Comparison of ENCODE assay signal across 13 mouse cellular contexts in the genomic region with DNA sequence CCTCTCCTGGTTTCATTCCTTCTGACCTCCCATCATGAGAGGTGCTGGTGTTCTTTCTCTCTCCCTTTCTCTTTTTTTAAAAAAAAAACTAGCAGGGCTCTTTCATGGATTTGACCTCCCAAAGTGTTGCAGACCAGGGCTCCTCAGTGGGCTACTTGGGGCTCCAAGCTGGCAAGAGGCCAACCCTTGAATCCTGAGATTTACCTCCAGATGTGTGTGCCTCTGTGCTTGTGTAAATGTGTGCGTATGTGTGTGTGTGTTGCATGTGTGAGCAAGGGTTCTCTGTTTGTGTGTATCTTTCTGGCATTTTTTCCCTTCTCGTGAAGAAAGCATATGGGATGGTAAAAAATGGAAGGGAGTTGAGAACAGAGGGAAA.
DNase-seq lines count a peak whose midpoint lies in the region; ATAC-seq lines count a peak whose summit lies in the region.
"Had no signal": no experiment of that assay in that cellular context is flagged by ENCODE, and none has a peak within 500 bp of the region (broad histone marks: within the 10 kb centered on the region; RNA-seq: fewer than 3 reads in every experiment).

No protein-coding gene starts in this region.

- H3K36me3 ChIP-seq in heart, embryonic 12.5 days, result no peaks in the 10 kb centered on the region
- H3K36me3 ChIP-seq in midbrain, embryonic 12.5 days, result no peaks in the 10 kb centered on the region
- no peaks in the 10 kb centered on the region for H3K36me3 ChIP-seq in midbrain, embryonic 15.5 days (replicated peaks)
- H3K36me3 ChIP-seq in hindbrain, embryonic 16.5 days (ENCODE audit: control insufficient read depth, insufficient read depth, low read length), result no peaks in the 10 kb centered on the region
- H3K36me3 ChIP-seq in neural tube, embryonic 15.5 days, result no peaks in the 10 kb centered on the region

- no peak overlapping the region for H3K4me3 ChIP-seq in heart, embryonic 12.5 days
- no peak overlapping the region for H3K4me3 ChIP-seq in midbrain, embryonic 12.5 days
- H3K4me3 ChIP-seq in midbrain, embryonic 15.5 days, result no peak overlapping the region
- no peak overlapping the region for H3K4me3 ChIP-seq in hindbrain, embryonic 16.5 days (ENCODE audit: low read length)
- H3K4me3 ChIP-seq in neural tube, embryonic 15.5 days (replicated peaks), result no peak overlapping the region

- WGBS in heart, embryonic 12.5 days, result 56% methylated on average over 2 of the region's 2 CpGs
- 73% methylated on average over 2 of the region's 2 CpGs for WGBS in midbrain, embryonic 12.5 days
- WGBS in midbrain, embryonic 15.5 days, result 48% methylated on average over 2 of the region's 2 CpGs
- 62% methylated on average over 2 of the region's 2 CpGs for WGBS in hindbrain, embryonic 16.5 days
- 64% methylated on average over 2 of the region's 2 CpGs for WGBS in neural tube, embryonic 15.5 days

- intact Hi-C loops in heart, postnatal 14 days (cut with DNase I), result no loop called here

- no peaks in the 10 kb centered on the region for H3K27me3 ChIP-seq in heart, embryonic 12.5 days (replicated peaks)
- H3K27me3 ChIP-seq in midbrain, embryonic 12.5 days, result no peaks in the 10 kb centered on the region
- no peaks in the 10 kb centered on the region for H3K27me3 ChIP-seq in midbrain, embryonic 15.5 days (replicated peaks)
- no peaks in the 10 kb centered on the region for H3K27me3 ChIP-seq in hindbrain, embryonic 16.5 days (replicated peaks; ENCODE audit: control insufficient read depth, insufficient read depth, low read length)
- no peaks in the 10 kb centered on the region for H3K27me3 ChIP-seq in neural tube, embryonic 15.5 days (replicated peaks)

- H3K4me2 ChIP-seq in heart, embryonic 12.5 days, result 0 out of 2 replicates have a peak overlapping the region, but pooled peaks have one; percentile 42
- H3K4me2 ChIP-seq in midbrain, embryonic 12.5 days (replicated peaks), result no peak overlapping the region
- no peak overlapping the region for H3K4me2 ChIP-seq in midbrain, embryonic 15.5 days
- no peak overlapping the region for H3K4me2 ChIP-seq in hindbrain, embryonic 16.5 days (ENCODE audit: low read length)
- H3K4me2 ChIP-seq in neural tube, embryonic 15.5 days, result no peak overlapping the region

- H3K9me3 ChIP-seq in heart, embryonic 12.5 days (replicated peaks), result no peaks in the 10 kb centered on the region
- H3K9me3 ChIP-seq in midbrain, embryonic 12.5 days, result no peaks in the 10 kb centered on the region
- no peaks in the 10 kb centered on the region for H3K9me3 ChIP-seq in midbrain, embryonic 15.5 days
- no peaks in the 10 kb centered on the region for H3K9me3 ChIP-seq in hindbrain, embryonic 16.5 days (ENCODE audit: control insufficient read depth, low read length)
- no peaks in the 10 kb centered on the region for H3K9me3 ChIP-seq in neural tube, embryonic 15.5 days (replicated peaks)

- peak overlapping the region; percentile 50; the same call in 1 of the 2 replicates for H3K9ac ChIP-seq in heart, embryonic 12.5 days
- no peak overlapping the region for H3K9ac ChIP-seq in midbrain, embryonic 12.5 days (replicated peaks)
- no peak overlapping the region for H3K9ac ChIP-seq in midbrain, embryonic 15.5 days
- H3K9ac ChIP-seq in hindbrain, embryonic 16.5 days (ENCODE audit: low read depth, low read length), result no peak overlapping the region
- no peak overlapping the region for H3K9ac ChIP-seq in neural tube, embryonic 15.5 days (replicated peaks)
- H3K9ac ChIP-seq: liver, embryonic 14.5 days had no signal

- peaks cover 37% of the 10 kb centered on the region for H3K4me1 ChIP-seq in heart, embryonic 12.5 days (replicated peaks)
- peaks cover 17% of the 10 kb centered on the region for H3K4me1 ChIP-seq in midbrain, embryonic 12.5 days
- H3K4me1 ChIP-seq in midbrain, embryonic 15.5 days, result peaks cover 11% of the 10 kb centered on the region; the same call in 1 of the 2 replicates
- H3K4me1 ChIP-seq in hindbrain, embryonic 16.5 days (ENCODE audit: control insufficient read depth, insufficient read depth, low read depth, low read length), result peaks cover 3% of the 10 kb centered on the region
- peaks cover 9% of the 10 kb centered on the region; the same call in 1 of the 2 replicates for H3K4me1 ChIP-seq in neural tube, embryonic 15.5 days

- no peak for DNase-seq in heart, postnatal 14 days
- DNase-seq in left cerebral cortex, adult 18-20 months (ENCODE audit: low spot score in 2 of 2), result no peak
- no peak for DNase-seq in spleen, postnatal 4 days (ENCODE audit: low spot score in 2 of 2)
- DNase-seq: adrenal gland, postnatal 10 days; B cell, adult 2 months; kidney, adult 2 months; thymus, postnatal 4 days had no signal

- ATAC-seq in heart, embryonic 12.5 days (ENCODE audit: insufficient number of reproducible peaks, low FRiP score), result no peak
- no peak; the same call in 1 of the 2 replicates for ATAC-seq in midbrain, embryonic 12.5 days (ENCODE audit: low FRiP score, low read depth)
- ATAC-seq in midbrain, embryonic 15.5 days (replicated peaks), result no peak
- no peak for ATAC-seq in hindbrain, embryonic 16.5 days
- ATAC-seq in neural tube, embryonic 15.5 days (ENCODE audit: low FRiP score), result no peak

- H3K27ac ChIP-seq in heart, embryonic 12.5 days (ENCODE audit: poor library complexity, severe bottlenecking), result peak overlapping the region; percentile 93
- H3K27ac ChIP-seq in midbrain, embryonic 12.5 days (replicated peaks), result peak overlapping the region; percentile 84
- H3K27ac ChIP-seq in midbrain, embryonic 15.5 days, result no peak overlapping the region
- H3K27ac ChIP-seq in hindbrain, embryonic 16.5 days (ENCODE audit: low read depth, low read length), result peak overlapping the region; percentile 4; the same call in 1 of the 2 replicates
- H3K27ac ChIP-seq in neural tube, embryonic 15.5 days (replicated peaks), result peak overlapping the region; percentile 77
- H3K27ac ChIP-seq: liver, embryonic 14.5 days had no signal
